Mouse (Mus musculus) left cerebral cortex, adult 2 months (tissue): ENCODE results near the gene Dhdh. TPM values are rescaled to one million over a fixed set of nuclear protein-coding genes. Genes with fewer than 3 reads are reported as not detected.

Source experiments
- DNase-seq, 2 experiments: peaks; one replicate each; pipeline ENCODE4 v3.0.0; 2021 to 2022; ENCODE audit warnings: low spot score in 2 of 2, mixed read lengths in 1 of 2; ENCODE audit errors: extremely low spot score in 1 of 2
- H3K27ac ChIP-seq: fragments of 200-600 bp; 2 replicates; pipeline ENCODE4 v1.8.1; 2022
- H3K4me3 ChIP-seq: fragments of 200-600 bp; 2 replicates; pipeline ENCODE4 v1.8.1; 2022
- CTCF ChIP-seq: fragments of 200-600 bp; IDR thresholded peaks from 2 replicates; pipeline ENCODE4 v1.8.1; 2022; ENCODE audit warnings: antibody characterized with exemption, mild to moderate bottlenecking, moderate library complexity
- intact Hi-C: fragments of 180-260 bp; cut with DNase I; formaldehyde crosslinking; loops from one replicate; pipeline ENCODE4 v1.15.1; 2025
- total RNA-seq, 2 experiments: library from RNA; stranded (reverse); gene quantifications; 2 replicates each; pipeline ENCODE4 v1.2.3; 2021

The Dhdh gene
- total RNA-seq, 2 experiments from 2014 or later, result 3.7 to 4.8 TPM

- no peak for DNase-seq
- TF ChIP-seq CTCF, result no peak
- peak overlapping the region; percentile 98 for H3K4me3 ChIP-seq
- intact Hi-C loops, result no loop called here
- H3K27ac ChIP-seq, result peak overlapping the region; percentile 88; the same call in 1 of the 2 replicates
These were observed 20.7 kb upstream of the Dhdh start for GRCm38 (mm10) chr7:45509181-45509882.

GRCm38 (mm10) chr7:45508561-45508960 is 20.0 kb upstream of the Dhdh start:
- Histone ChIP-seq H3K27ac (no peak overlapping the region), H3K4me3 (no peak overlapping the region; the same call in 1 of the 2 replicates)
- no peak for DNase-seq
- TF ChIP-seq CTCF, result no peak
- intact Hi-C loops, result no loop called here

- no peak overlapping the region for H3K27ac ChIP-seq
- no peak for DNase-seq
- intact Hi-C loops, result no loop called here
- no peak overlapping the region for H3K4me3 ChIP-seq
- no peak for TF ChIP-seq CTCF
These were observed 19.0 kb upstream of the Dhdh start for GRCm38 (mm10) chr7:45507583-45507982.

GRCm38 (mm10) chr7:45498427-45498826 is 9.8 kb upstream of the Dhdh start:
- no peak for TF ChIP-seq CTCF
- DNase-seq, result no peak
- intact Hi-C loops, result no loop called here
- no peak overlapping the region for H3K4me3 ChIP-seq
- no peak overlapping the region for H3K27ac ChIP-seq

- Histone ChIP-seq H3K27ac (no peak overlapping the region), H3K4me3 (no peak overlapping the region)
- intact Hi-C loops, result no loop called here
- no peak for DNase-seq
- no peak for TF ChIP-seq CTCF
These were observed 5.9 kb upstream of the Dhdh start for GRCm38 (mm10) chr7:45494548-45494947.

GRCm38 (mm10) chr7:45492951-45493350 is 4.3 kb upstream of the Dhdh start:
- intact Hi-C loops, result no loop called here
- H3K27ac ChIP-seq, result no peak overlapping the region

GRCm38 (mm10) chr7:45492225-45492844 is 3.7 kb upstream of the Dhdh start:
- TF ChIP-seq CTCF, result no peak
- no peak overlapping the region for H3K4me3 ChIP-seq
- intact Hi-C loops, result no loop called here
- DNase-seq, result no peak
- no peak overlapping the region for H3K27ac ChIP-seq

More at GRCm38 (mm10) chr7:45492951-45493350, 4.3 kb upstream of the Dhdh start:
- no peak for TF ChIP-seq CTCF
- H3K4me3 ChIP-seq, result no peak overlapping the region
- no peak for DNase-seq

GRCm38 (mm10) chr7:45491264-45491663 is 2.7 kb upstream of the Dhdh start:
- H3K4me3 ChIP-seq, result no peak overlapping the region
- H3K27ac ChIP-seq, result no peak overlapping the region
- DNase-seq, result no peak
- no peak for TF ChIP-seq CTCF
- intact Hi-C loops, result no loop called here

- no peak overlapping the region for H3K4me3 ChIP-seq
- DNase-seq, result peak in 1 of 2 experiments; percentile 22
- TF ChIP-seq CTCF, result no peak
- H3K27ac ChIP-seq, result no peak overlapping the region
- intact Hi-C loops, result no loop called here
These were observed 2.2 kb upstream of the Dhdh start for GRCm38 (mm10) chr7:45490822-45491221.

- no peak overlapping the region for H3K4me3 ChIP-seq
- no peak overlapping the region for H3K27ac ChIP-seq
- intact Hi-C loops, result no loop called here
- TF ChIP-seq CTCF, result no peak
- DNase-seq, result no peak
These were observed 973 bp upstream of the Dhdh start for GRCm38 (mm10) chr7:45489578-45489977.

- no peak overlapping the region for H3K4me3 ChIP-seq
- H3K27ac ChIP-seq, result no peak overlapping the region
- no peak for DNase-seq
- no peak for TF ChIP-seq CTCF
- intact Hi-C loops, result no loop called here
These were observed 728 bp downstream of the Dhdh start for GRCm38 (mm10) chr7:45487861-45488292.

GRCm38 (mm10) chr7:45486761-45487415 is 1.7 kb downstream of the Dhdh start, which contains the start of gene Gm45808:
Gm45808 (minus strand) TSS chr7:45486811.
- Histone ChIP-seq H3K4me3 (no peak within 1 kb of the TSS), H3K27ac (no peak within 1 kb of the TSS)
- no peak for TF ChIP-seq CTCF
- no peak for DNase-seq
- intact Hi-C loops, result no loop called here
